Mouse (Mus musculus) cerebellum, adult 2 months (tissue): Measurements from ENCODE around the gene Pkib.

Source experiments
- CTCF ChIP-seq: fragments of 200-500 bp; IDR thresholded peaks from 2 replicates; pipeline ENCODE4 v1.5.1; 2011; ENCODE audit warnings: low read depth, mild to moderate bottlenecking, control low read depth, low read length, moderate library complexity, borderline replicate concordance; ENCODE audit not compliant: insufficient read depth
- POLR2A ChIP-seq: fragments of 200-500 bp; IDR thresholded peaks from 2 replicates; pipeline ENCODE4 v1.6.1; 2011; ENCODE audit warnings: low read length, control low read depth, borderline replicate concordance; ENCODE audit not compliant: insufficient read depth

- TF ChIP-seq POLR2A (no peak), CTCF (no peak)
Measured at GRCm38 (mm10) chr10:57783289-57784130, 151.7 kb downstream of the Pkib start.
